Mouse (Mus musculus) ES-Bruce4 (cell line): Measurements from ENCODE around the gene Iqschfp. TPM values are rescaled to one million over a fixed set of nuclear protein-coding genes. Genes with fewer than 3 reads are reported as not detected.

Experiments
- H3K27ac ChIP-seq: 2 replicates; pipeline ENCODE4 v1.5.1; 2012; ENCODE audit warnings: low read length, inconsistent platforms; ENCODE audit not compliant: insufficient read depth
- H3K27me3 ChIP-seq: 2 replicates; pipeline ENCODE4 v1.6.1; 2012; ENCODE audit warnings: mild to moderate bottlenecking, low read length, inconsistent platforms; ENCODE audit not compliant: control insufficient read depth, poor library complexity, insufficient read depth, severe bottlenecking
- H3K36me3 ChIP-seq: 2 replicates; pipeline ENCODE4 v1.6.1; 2012; ENCODE audit warnings: inconsistent platforms, mild to moderate bottlenecking, low read length, moderate library complexity; ENCODE audit not compliant: control insufficient read depth, poor library complexity, insufficient read depth, severe bottlenecking
- H3K4me1 ChIP-seq: one replicate; pipeline ENCODE4 v1.8.1; 2011; ENCODE audit warnings: low read length; ENCODE audit not compliant: control insufficient read depth, insufficient read depth
- H3K4me3 ChIP-seq: 2 replicates; pipeline ENCODE4 v1.5.1; 2011; ENCODE audit warnings: low read depth, mild to moderate bottlenecking, low read length
- H3K9ac ChIP-seq: 2 replicates; pipeline ENCODE4 v1.6.1; 2012; ENCODE audit warnings: low read depth, mild to moderate bottlenecking, inconsistent platforms; ENCODE audit not compliant: poor library complexity, severe bottlenecking
- H3K9me3 ChIP-seq: replicated peaks from 2 replicates; pipeline ENCODE4 v1.6.1; 2012; ENCODE audit warnings: mild to moderate bottlenecking, low read length, inconsistent platforms; ENCODE audit not compliant: control insufficient read depth, poor library complexity, insufficient read depth, severe bottlenecking
- CTCF ChIP-seq: IDR thresholded peaks from one replicate; pipeline ENCODE4 v1.8.1; 2011; ENCODE audit warnings: low read depth, low read length
- EP300 ChIP-seq: IDR thresholded peaks from 2 replicates; pipeline ENCODE4 v1.6.1; 2011; ENCODE audit warnings: low read depth, low read length; ENCODE audit not compliant: insufficient read depth
- POLR2A ChIP-seq: IDR thresholded peaks from one replicate; pipeline ENCODE4 v1.8.1; 2011; ENCODE audit warnings: low read length; ENCODE audit not compliant: insufficient read depth
- polyA plus RNA-seq: library from polyadenylated mRNA; stranded (reverse); fragments of >200 nt; gene quantifications from 2 replicates; pipeline ENCODE4 v1.2.4, GENCODE M21; 2011; ENCODE audit warnings: low read depth; ENCODE audit not compliant: missing spikeins, insufficient read depth, insufficient read length

Iqschfp gene
- polyA plus RNA-seq, 1 experiment, result not detected

DNA sequence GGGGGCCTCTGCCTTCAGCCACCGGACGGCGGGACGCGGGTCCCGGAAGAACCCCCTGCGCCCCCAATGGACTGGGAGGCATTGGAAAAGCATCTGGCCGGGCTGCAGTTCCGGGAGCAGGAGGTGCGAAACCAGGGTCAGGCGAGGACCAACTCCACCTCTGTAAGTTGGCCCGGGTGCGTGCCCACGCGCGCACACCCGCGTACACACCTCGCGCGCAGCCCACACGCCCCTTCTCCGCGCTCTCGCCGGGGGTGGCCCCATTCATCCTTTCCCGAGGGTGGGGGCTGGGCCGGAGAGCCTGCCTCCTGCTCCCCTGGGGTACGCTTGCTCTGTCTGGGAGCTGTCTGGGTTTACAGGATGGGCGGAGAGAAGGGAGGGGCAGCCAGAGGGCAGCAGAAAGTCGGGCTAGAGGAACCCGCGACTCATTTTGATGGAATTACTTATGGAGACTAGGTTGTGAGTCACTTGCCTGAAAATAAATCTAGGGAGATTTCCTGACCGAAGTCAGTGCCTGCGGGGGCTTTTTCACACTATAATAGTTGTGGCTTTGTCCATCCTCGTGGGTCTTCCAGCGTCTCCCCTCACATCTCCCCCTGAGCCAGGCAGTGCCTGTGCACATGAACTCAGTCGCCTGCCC, 603.2 kb downstream of the Iqschfp start:
- H3K9me3 ChIP-seq, result no peaks in the 10 kb centered on the region
- peak overlapping the region; percentile 87 for H3K4me3 ChIP-seq
- peak overlapping the region; percentile 93 for H3K9ac ChIP-seq
- H3K27ac ChIP-seq, result peak overlapping the region; percentile 80
- H3K27me3 ChIP-seq, result no peaks in the 10 kb centered on the region
- TF ChIP-seq POLR2A (no peak), CTCF (no peak), EP300 (no peak)
- 0 out of 2 replicates have a peak, but pooled peaks cover 3% of the 10 kb centered on the region for H3K36me3 ChIP-seq
- H3K4me1 ChIP-seq, result no peaks in the 10 kb centered on the region

- H3K4me3 ChIP-seq, result peak overlapping the region; percentile 87
- H3K4me1 ChIP-seq, result no peaks in the 10 kb centered on the region
- no peak for TF ChIP-seq CTCF
- no peak for TF ChIP-seq EP300
- H3K36me3 ChIP-seq, result peaks cover 4% of the 10 kb centered on the region; the same call in 1 of the 2 replicates
- peak overlapping the region; percentile 80 for H3K27ac ChIP-seq
- H3K27me3 ChIP-seq, result no peaks in the 10 kb centered on the region
- no peaks in the 10 kb centered on the region for H3K9me3 ChIP-seq
- peak overlapping the region; percentile 93 for H3K9ac ChIP-seq
These were observed 603.8 kb downstream of the Iqschfp start for GRCm38 (mm10) chr3:68495736-68496242.

DNA sequence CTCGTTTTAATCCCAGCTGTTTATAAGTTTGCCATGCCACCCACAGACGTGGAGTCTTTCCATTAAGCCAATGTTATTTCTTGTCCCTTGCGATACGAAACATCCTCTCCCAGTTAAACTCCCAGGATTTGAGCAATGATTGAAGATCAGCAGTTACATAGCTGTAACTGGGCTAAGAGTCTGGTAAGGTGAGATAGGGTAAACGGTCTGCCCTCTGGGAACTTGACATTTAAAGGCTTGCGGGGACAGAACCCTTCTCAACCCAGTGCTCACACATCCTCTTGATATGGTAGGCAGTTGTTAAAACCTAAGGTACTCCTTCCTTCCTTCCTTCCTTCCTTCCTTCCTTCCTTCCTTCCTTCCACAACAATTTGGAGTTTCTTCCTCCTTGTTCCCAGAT, 604.5 kb downstream of the Iqschfp start:
- TF ChIP-seq POLR2A (no peak), EP300 (no peak), CTCF (no peak)
- H3K4me3 ChIP-seq, result no peak overlapping the region
- no peaks in the 10 kb centered on the region for H3K4me1 ChIP-seq
- no peaks in the 10 kb centered on the region for H3K27me3 ChIP-seq
- peaks cover 5% of the 10 kb centered on the region; the same call in 1 of the 2 replicates for H3K36me3 ChIP-seq
- peak overlapping the region; percentile 93; the same call in 1 of the 2 replicates for H3K9ac ChIP-seq
- H3K27ac ChIP-seq, result peak overlapping the region; percentile 80; the same call in 1 of the 2 replicates
- H3K9me3 ChIP-seq, result no peaks in the 10 kb centered on the region

DNA sequence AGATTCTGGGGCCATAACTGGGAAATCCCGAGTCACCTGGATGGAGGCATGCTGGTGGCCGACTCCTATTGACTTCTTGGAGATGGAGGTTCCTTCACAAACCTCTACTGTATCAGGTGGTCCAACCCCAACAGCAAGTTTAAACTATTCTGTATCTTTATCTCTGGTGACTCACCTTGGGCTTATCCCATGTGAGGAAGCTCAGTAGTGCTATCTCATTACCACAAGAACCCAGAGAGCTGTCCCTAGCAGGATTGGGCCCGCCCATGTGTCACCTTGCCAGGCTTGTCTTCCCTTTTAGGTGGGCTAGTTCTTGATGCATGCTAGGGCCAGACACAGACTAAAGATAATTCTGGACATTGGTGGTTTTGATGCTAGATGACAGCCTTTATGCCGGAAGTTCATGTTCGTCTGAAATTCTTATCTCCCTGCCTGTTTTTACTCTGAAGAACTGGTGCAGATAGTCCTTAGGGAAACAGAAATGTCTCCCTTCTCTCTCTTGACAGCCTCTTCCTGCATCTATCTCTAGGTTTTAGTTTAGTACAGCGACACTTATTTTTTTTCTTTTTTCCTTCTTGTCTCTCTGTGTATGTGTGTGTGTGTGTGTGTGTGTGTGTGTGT, 607.6 kb downstream of the Iqschfp start:
- no peaks in the 10 kb centered on the region for H3K9me3 ChIP-seq
- TF ChIP-seq CTCF, result no peak
- no peak for TF ChIP-seq POLR2A
- no peak for TF ChIP-seq EP300
- H3K27me3 ChIP-seq, result no peaks in the 10 kb centered on the region
- H3K27ac ChIP-seq, result no peak overlapping the region
- no peak overlapping the region for H3K4me3 ChIP-seq
- H3K4me1 ChIP-seq, result no peaks in the 10 kb centered on the region
- H3K36me3 ChIP-seq, result peaks cover 8% of the 10 kb centered on the region; the same call in 1 of the 2 replicates
- H3K9ac ChIP-seq, result no peak overlapping the region

- Histone ChIP-seq H3K36me3 (peaks cover 8% of the 10 kb centered on the region), H3K4me3 (no peak overlapping the region), H3K9ac (no peak overlapping the region), H3K27me3 (no peaks in the 10 kb centered on the region), H3K4me1 (no peaks in the 10 kb centered on the region), H3K9me3 (no peaks in the 10 kb centered on the region), H3K27ac (no peak overlapping the region)
- TF ChIP-seq POLR2A (no peak), CTCF (no peak), EP300 (no peak)
These were observed 612.8 kb downstream of the Iqschfp start for GRCm38 (mm10) chr3:68504838-68505237.

DNA sequence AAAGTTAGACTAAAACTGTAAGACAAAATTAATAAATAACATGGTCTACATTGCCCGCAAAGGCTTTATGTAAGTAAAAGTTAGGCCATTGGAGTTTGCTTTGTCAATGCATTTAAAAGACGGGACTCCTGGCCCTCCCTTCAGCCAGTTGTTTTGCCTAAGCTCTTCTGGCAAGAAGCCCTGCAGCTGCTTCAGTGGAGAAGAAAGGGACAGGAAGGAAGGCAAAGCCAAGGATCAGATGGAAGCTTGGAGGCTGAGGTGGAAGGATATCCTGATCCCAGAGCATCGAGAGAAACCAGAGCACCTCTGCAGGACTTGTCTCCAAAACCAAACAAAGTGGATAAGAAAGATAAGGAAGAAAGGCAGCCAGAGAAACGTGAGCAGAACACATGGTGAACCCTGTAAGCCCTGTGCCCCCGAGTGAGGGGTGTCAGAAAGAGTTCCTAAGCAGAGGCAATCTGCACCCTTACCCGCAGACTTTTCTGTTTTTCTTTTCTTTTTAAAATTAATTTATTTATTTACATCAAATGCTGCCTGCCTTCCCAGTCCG, 614.8 kb downstream of the Iqschfp start:
- TF ChIP-seq POLR2A, result no peak
- TF ChIP-seq CTCF, result no peak
- no peak for TF ChIP-seq EP300
- H3K27me3 ChIP-seq, result no peaks in the 10 kb centered on the region
- no peaks in the 10 kb centered on the region for H3K9me3 ChIP-seq
- H3K4me3 ChIP-seq, result no peak overlapping the region
- no peak overlapping the region for H3K27ac ChIP-seq
- H3K9ac ChIP-seq, result no peak overlapping the region
- H3K36me3 ChIP-seq, result peaks cover 6% of the 10 kb centered on the region
- no peaks in the 10 kb centered on the region for H3K4me1 ChIP-seq
